Mouse (Mus musculus) hindbrain, embryonic 12.5 days (tissue): Measurements from ENCODE around the gene Cenpp. TPM values are rescaled to one million over a fixed set of nuclear protein-coding genes. Genes with fewer than 3 reads are reported as not detected.

Source experiments
- ATAC-seq: fragments of 200-750 bp; cut with Nextera tagmentation; 2 replicates; pipeline ENCODE4 v1.8.0; 2017; ENCODE audit warnings: moderate TSS enrichment; ENCODE audit not compliant: low FRiP score
- H3K27ac ChIP-seq: fragments of 300-500 bp; sonication (generic); 2 replicates; pipeline ENCODE4 v1.5.1; 2016; ENCODE audit warnings: mild to moderate bottlenecking
- H3K27me3 ChIP-seq: fragments of 300-500 bp; sonication (generic); 2 replicates; pipeline ENCODE4 v1.6.1; 2016; ENCODE audit warnings: mild to moderate bottlenecking
- H3K36me3 ChIP-seq: fragments of 300-500 bp; sonication (generic); 2 replicates; pipeline ENCODE4 v1.6.1; 2016; ENCODE audit warnings: mild to moderate bottlenecking
- H3K4me1 ChIP-seq: fragments of 300-500 bp; sonication (generic); 2 replicates; pipeline ENCODE4 v1.6.1; 2016
- H3K4me2 ChIP-seq: fragments of 300-500 bp; sonication (generic); replicated peaks from 2 replicates; pipeline ENCODE4 v1.6.1; 2016; ENCODE audit warnings: mild to moderate bottlenecking
- H3K4me3 ChIP-seq: fragments of 300-500 bp; sonication (generic); 2 replicates; pipeline ENCODE4 v1.5.1; 2016; ENCODE audit warnings: mild to moderate bottlenecking
- H3K9ac ChIP-seq: fragments of 300-500 bp; sonication (generic); 2 replicates; pipeline ENCODE4 v1.6.1; 2016; ENCODE audit warnings: mild to moderate bottlenecking, moderate library complexity
- H3K9me3 ChIP-seq: fragments of 300-500 bp; sonication (generic); replicated peaks from 2 replicates; pipeline ENCODE4 v1.6.1; 2016; ENCODE audit warnings: mild to moderate bottlenecking
- WGBS: fragments of 180-500 bp; shearing (Covaris S2); methylation state at CpG from one replicate; pipeline ENCODE4 v1.1.7; 2016; 5-methylcytosine and 5-hydroxymethylcytosine counted together
- polyA plus RNA-seq: library from polyadenylated mRNA; unstranded; fragments of >200 nt; fragmentation: Nextera tagmentation; extraction: Ambion mirVana; gene quantifications from 2 replicates; pipeline ENCODE4 v1.2.1, GENCODE M21; 2016

Cenpp gene
- 19.3 and 20.6 TPM in 2 replicates for polyA plus RNA-seq

DNA sequence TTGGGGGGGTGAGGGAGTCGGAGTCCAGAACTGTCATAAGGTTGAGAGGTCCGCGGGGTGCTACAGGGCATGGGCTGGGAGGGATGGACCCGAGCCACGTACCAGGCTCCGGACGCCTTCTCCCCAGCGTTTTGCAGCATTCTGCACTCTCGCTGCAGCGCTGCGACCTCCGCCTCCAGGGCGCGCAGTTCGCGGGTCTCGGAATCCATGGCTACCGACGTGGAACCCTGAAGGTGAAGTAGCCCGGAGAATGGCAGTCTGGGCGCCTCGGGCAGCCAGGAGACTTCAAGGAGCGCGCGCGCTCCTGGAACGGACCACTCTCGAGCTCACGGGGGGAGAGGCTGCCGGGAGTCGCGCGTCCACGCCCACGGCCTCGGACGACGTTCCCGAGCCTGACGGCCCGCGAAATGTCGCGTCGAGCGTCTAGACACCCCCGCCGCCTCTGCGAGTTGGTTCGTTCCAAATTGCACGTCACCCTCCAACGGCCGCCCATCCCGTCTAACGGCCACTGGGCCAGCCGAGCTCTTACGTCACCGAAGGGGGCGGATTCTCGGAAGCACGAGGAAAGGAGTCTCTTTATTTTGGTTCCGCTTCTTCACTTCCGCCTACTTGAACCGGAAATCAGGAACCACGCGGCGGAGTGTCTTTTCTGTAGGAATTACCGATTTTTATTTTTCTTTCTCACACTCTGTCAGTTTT, at the start of gene Cenpp, which contains the start of gene Nol8:
TSS of gene Cenpp (minus strand) at position 305 of the 699 bp plus-strand sequence.
TSS of gene Nol8 (plus strand) at position 598 of the 699 bp plus-strand sequence.
- Histone ChIP-seq H3K9ac (peak within 1 kb of the TSS; percentile 54), H3K36me3 (peaks cover 7% of the 10 kb centered on the region; the same call in 1 of the 2 replicates), H3K4me2 (peak within 1 kb of the TSS; percentile 87), H3K9me3 (no peaks in the 10 kb centered on the region), H3K27ac (0 out of 2 replicates have a peak within 1 kb of the TSS, but pooled peaks have one; percentile 13), H3K4me1 (peaks cover 19% of the 10 kb centered on the region), H3K4me3 (peak within 1 kb of the TSS; percentile 61), H3K27me3 (no peaks in the 10 kb centered on the region)
- under 1% methylated on average over 68 of the region's 68 CpGs for WGBS
- peak; percentile 99 for ATAC-seq

DNA sequence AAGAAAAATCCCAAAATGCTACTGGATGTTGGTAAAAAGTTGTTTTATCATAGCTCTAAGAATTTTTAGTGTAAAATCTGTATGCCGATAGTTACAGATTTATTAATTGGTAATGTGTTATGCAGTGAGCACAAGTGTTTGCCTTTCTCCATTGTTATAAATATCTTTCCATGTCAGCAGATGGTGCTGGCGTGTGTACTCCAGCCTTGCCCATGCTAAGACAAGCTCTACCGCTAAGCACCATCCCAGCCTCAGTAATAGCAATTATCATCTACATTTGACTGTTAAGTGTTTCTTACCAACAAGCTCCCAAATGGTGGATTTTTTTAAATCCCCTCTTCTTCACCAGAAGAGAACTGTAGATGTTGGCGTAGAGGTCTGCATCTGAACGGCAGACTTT, 38.5 kb upstream of the Cenpp start:
- Histone ChIP-seq H3K27ac (no peak overlapping the region), H3K4me2 (no peak overlapping the region), H3K4me1 (no peaks in the 10 kb centered on the region), H3K9ac (no peak overlapping the region), H3K27me3 (no peaks in the 10 kb centered on the region), H3K36me3 (peaks cover 50% of the 10 kb centered on the region), H3K9me3 (no peaks in the 10 kb centered on the region), H3K4me3 (no peak overlapping the region)
- ATAC-seq: no peak
- 98% methylated on average over 5 of the region's 5 CpGs for WGBS

DNA sequence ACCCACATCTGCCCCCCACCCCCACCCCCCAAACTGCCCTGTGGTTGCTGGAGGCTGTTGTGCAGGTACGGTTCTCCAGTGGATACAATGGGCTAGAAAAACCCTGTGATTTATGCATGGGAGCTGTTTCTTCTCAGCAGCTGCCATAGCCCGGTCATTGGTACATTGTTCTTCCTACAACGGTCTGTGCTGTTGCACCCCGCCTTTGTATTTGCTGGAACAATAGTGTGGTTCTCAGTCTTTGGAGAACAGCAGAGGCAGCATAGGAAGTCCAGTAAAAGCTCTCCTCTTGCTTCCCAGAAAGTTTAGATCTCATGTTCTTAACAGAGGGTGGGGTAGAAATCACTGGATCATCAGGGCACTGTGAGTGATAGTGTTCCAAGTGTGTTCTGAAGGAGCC, 31.7 kb upstream of the Cenpp start:
- no peaks in the 10 kb centered on the region for H3K9me3 ChIP-seq
- 57% methylated on average over 4 of the region's 4 CpGs for WGBS
- ATAC-seq: no peak
- no peak overlapping the region for H3K27ac ChIP-seq
- H3K36me3 ChIP-seq: peaks cover 18% of the 10 kb centered on the region
- peaks cover 23% of the 10 kb centered on the region for H3K4me1 ChIP-seq
- no peak overlapping the region; the same call in 1 of the 2 replicates for H3K4me2 ChIP-seq
- H3K27me3 ChIP-seq: no peaks in the 10 kb centered on the region
- no peak overlapping the region for H3K4me3 ChIP-seq
- H3K9ac ChIP-seq: no peak overlapping the region

DNA sequence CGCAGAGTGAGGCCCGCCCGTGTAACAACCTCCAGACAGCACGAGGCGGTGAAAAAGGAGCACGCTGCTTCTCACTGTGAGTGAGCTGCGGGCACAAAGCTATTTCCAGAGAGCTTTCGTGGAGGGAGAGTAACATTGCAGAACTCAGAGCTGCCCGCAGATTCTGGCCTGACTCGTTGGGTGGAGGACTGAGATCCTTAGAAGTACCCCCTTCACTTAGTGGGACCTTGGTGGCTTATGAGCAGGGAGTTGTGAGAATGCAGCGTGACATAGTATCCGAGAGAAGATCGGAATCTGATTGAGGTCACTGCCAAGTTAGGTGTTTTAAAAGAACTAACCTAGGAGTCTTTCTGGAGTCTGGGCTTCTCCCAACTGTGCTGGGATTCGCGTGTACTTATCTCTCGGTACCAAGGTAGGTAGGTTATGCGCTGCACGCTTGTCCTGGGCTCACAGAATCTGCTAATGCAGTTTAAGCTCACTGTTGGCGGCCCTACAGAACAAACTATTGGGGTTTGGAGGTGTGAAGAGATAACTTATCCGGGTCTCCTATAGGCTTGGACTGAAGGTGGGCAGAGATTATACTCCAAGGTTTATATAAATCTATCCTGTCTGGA, 29.8 kb upstream of the Cenpp start:
- Histone ChIP-seq H3K27ac (peak overlapping the region; percentile 73; the same call in 1 of the 2 replicates), H3K27me3 (no peaks in the 10 kb centered on the region)
- peak; percentile 78 for ATAC-seq

DNA sequence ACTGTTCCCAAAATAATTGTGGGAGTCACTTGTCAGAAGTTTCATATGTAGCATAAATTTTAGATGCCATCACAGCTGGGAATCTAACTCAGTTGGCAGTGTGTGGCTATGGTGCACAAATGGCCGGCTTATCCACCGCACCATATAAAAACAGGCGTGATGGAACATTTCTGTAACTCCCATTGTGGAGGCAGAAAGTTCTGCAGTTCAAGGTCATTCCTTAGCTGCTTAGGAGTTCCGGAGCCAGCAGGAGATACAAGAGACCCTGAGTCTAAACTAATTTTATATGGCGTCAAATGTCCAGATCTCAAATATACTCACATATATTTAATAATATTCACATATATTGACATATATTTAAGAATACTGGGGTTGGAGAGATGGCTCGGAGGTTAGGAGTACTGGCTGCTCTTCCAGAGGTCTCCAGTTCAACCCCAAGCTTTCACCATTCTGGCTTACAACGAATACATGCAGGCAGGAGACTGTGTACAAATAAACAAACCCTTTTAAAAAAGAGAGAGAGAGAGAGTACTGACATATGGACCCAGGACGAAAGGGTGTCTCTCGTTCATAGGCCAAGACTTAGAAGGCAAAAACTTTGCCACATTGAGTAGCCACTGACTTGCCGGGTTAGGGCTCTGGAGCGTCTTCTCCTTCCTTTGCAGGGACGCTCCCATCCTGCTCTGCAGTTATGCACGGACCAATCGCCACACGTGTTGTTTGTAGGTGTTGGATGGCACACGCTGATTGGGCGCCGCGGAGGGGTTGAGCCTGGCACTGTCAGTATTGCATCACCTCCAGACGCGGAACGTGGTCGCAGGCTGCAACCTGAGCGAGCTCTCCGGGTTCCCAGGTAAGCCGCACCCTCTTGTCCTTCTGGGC, 29.0 kb upstream of the Cenpp start, which contains the start of gene Iars:
TSS of gene Iars (plus strand) at position 750 of the 882 bp plus-strand sequence.
- H3K4me3 ChIP-seq: peak within 1 kb of the TSS; percentile 89
- WGBS: 6% methylated on average over 26 of the region's 26 CpGs
- peak; percentile 100 for ATAC-seq
- H3K9ac ChIP-seq: peak within 1 kb of the TSS; percentile 78
- peaks cover 18% of the 10 kb centered on the region for H3K36me3 ChIP-seq
- peaks cover 23% of the 10 kb centered on the region for H3K4me1 ChIP-seq
- H3K9me3 ChIP-seq: no peaks in the 10 kb centered on the region
- H3K4me2 ChIP-seq: peak within 1 kb of the TSS; percentile 94
- H3K27me3 ChIP-seq: no peaks in the 10 kb centered on the region
- peak within 1 kb of the TSS; percentile 73; the same call in 1 of the 2 replicates for H3K27ac ChIP-seq

More for the DNA sequence above, 29.8 kb upstream of the Cenpp start:
- Histone ChIP-seq H3K4me3 (peak overlapping the region; percentile 89), H3K4me2 (peak overlapping the region; percentile 94), H3K36me3 (peaks cover 14% of the 10 kb centered on the region), H3K9me3 (no peaks in the 10 kb centered on the region), H3K9ac (peak overlapping the region; percentile 78), H3K4me1 (peaks cover 23% of the 10 kb centered on the region)
- WGBS: under 1% methylated on average over 20 of the region's 20 CpGs

DNA sequence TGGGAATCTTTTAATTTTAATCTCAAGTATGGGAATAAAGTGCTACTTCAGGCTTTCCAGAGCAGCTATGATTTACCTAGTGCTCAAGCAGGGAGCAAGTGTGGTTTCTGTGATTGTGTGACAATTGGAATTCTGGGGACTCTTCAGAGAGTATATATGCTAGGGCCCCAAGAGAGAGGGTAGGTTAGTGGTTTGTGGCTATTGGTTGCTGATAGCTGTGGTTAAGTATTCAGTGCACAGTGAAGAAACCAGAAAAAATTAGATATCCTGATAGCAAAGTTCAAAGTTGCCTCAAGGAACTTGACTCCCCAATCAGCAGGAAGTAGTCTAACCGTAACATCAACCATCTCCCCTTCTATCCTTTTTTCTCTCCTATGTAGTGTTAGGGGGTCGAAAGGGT, 25.2 kb upstream of the Cenpp start:
- 83% methylated on average over 2 of the region's 2 CpGs for WGBS
- no peak overlapping the region for H3K4me3 ChIP-seq
- H3K27me3 ChIP-seq: no peaks in the 10 kb centered on the region
- H3K9ac ChIP-seq: no peak overlapping the region
- H3K9me3 ChIP-seq: no peaks in the 10 kb centered on the region
- peaks cover 7% of the 10 kb centered on the region for H3K4me1 ChIP-seq
- peaks cover 32% of the 10 kb centered on the region for H3K36me3 ChIP-seq
- H3K27ac ChIP-seq: no peak overlapping the region
- H3K4me2 ChIP-seq: no peak overlapping the region
- no peak for ATAC-seq

DNA sequence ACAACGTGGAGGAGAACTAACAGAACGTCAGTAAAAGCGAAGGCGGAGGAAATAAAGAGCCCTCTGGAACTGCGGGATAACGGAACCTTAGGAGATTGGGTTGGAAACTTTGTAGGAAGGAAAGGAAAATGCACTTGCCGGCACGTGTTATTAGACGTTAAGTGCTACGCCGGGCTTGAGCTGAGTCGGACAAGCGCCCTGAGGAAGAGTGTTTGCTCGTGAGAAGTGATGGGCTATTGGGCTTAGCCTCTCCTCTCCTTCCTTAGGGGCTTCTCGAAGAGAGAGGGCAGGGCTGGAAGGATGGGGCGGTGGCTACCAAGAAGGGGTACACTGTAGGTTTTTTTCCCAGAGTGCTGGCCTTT, 576 bp upstream of the Cenpp start:
- peak; percentile 85 for ATAC-seq
- peak overlapping the region; percentile 61 for H3K4me3 ChIP-seq
- H3K27me3 ChIP-seq: no peaks in the 10 kb centered on the region
- peak overlapping the region; percentile 87 for H3K4me2 ChIP-seq
- H3K27ac ChIP-seq: 0 out of 2 replicates have a peak overlapping the region, but pooled peaks have one; percentile 13
- 0% methylated on average over 16 of the region's 16 CpGs for WGBS
- H3K36me3 ChIP-seq: peaks cover 8% of the 10 kb centered on the region; the same call in 1 of the 2 replicates
- H3K9me3 ChIP-seq: no peaks in the 10 kb centered on the region
- peaks cover 19% of the 10 kb centered on the region for H3K4me1 ChIP-seq
- peak overlapping the region; percentile 52 for H3K9ac ChIP-seq

DNA sequence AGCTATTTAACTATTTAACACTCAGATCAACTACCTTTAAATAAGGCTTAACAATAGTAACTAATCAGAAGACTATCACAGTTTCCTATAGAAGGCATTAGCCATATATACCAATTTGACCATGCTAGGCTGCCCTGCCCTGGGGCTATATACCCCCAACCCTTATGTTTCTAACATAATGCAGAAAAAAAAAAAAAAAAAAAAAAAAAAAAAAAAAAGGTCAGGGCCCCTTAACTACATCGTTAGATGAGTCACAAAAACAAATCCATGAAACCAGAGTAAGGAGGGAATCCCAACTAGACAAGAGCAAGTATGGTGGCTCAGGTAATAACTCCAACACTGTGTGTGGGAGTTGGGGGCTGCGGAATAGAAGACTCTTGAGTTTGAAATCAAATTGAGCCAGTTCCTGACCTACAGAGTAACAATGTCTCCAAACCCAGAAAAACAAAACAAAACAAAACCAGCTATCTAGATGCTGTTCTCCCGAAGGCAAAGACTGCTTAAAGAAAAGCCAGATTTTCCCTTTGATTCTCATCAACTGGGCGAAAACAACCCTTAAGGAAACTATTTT, 719 bp downstream of the Cenpp start:
- Histone ChIP-seq H3K9me3 (no peaks in the 10 kb centered on the region), H3K36me3 (peaks cover 2% of the 10 kb centered on the region; the same call in 1 of the 2 replicates), H3K27ac (no peak overlapping the region), H3K4me2 (peak overlapping the region; percentile 81), H3K4me1 (peaks cover 19% of the 10 kb centered on the region), H3K4me3 (peak overlapping the region; percentile 61), H3K27me3 (no peaks in the 10 kb centered on the region), H3K9ac (peak overlapping the region; percentile 54)
- no peak for ATAC-seq
- WGBS: 5% methylated on average over 4 of the region's 4 CpGs

DNA sequence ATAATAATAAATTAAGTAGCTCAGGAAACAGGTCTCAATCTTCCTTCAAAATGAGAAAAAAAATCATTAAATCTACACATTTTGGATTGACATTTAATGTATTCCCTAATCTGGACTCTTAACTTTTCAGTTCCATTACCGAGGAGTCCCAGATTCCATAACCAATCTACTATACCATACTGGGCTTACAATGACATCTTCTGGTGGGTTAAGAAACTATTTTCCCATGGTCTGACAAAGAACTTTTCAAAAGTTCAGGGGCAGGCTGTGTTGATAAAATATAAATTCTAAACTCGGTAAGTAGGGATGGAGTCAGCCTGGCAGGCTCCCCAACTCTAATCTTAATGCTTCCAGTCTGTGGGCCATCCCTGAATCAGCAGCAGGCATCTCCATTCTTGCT, 1.4 kb downstream of the Cenpp start:
- Histone ChIP-seq H3K36me3 (no peaks in the 10 kb centered on the region), H3K27ac (no peak overlapping the region), H3K4me3 (no peak overlapping the region), H3K4me2 (peak overlapping the region; percentile 81), H3K4me1 (peaks cover 19% of the 10 kb centered on the region), H3K9me3 (no peaks in the 10 kb centered on the region), H3K9ac (no peak overlapping the region), H3K27me3 (no peaks in the 10 kb centered on the region)
- 47% methylated on average over 2 of the region's 2 CpGs for WGBS
- ATAC-seq: no peak

DNA sequence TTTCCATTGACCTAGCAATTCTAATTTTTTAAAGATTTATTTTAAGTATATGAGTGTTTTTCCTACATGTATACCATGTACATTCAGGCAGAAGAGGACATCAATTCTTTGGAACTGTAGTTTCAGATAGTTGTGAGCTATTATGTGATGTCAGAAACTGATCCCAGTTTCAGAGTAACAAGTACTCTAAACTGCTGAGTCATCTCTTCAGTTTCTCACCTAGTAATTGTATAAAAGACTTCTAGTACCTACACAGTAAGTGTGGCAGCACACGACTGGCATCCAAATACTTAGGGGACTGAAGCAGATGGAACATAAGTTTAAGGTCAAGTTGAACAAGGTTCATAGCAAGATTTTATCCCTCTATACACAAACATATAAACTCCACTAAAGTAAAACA, 6.6 kb downstream of the Cenpp start:
- Histone ChIP-seq H3K27ac (no peak overlapping the region), H3K4me3 (no peak overlapping the region), H3K4me1 (no peaks in the 10 kb centered on the region), H3K9ac (no peak overlapping the region), H3K27me3 (no peaks in the 10 kb centered on the region), H3K36me3 (no peaks in the 10 kb centered on the region), H3K4me2 (no peak overlapping the region), H3K9me3 (no peaks in the 10 kb centered on the region)
- ATAC-seq: no peak
- 92% methylated on average over 1 of the region's 1 CpGs for WGBS

DNA sequence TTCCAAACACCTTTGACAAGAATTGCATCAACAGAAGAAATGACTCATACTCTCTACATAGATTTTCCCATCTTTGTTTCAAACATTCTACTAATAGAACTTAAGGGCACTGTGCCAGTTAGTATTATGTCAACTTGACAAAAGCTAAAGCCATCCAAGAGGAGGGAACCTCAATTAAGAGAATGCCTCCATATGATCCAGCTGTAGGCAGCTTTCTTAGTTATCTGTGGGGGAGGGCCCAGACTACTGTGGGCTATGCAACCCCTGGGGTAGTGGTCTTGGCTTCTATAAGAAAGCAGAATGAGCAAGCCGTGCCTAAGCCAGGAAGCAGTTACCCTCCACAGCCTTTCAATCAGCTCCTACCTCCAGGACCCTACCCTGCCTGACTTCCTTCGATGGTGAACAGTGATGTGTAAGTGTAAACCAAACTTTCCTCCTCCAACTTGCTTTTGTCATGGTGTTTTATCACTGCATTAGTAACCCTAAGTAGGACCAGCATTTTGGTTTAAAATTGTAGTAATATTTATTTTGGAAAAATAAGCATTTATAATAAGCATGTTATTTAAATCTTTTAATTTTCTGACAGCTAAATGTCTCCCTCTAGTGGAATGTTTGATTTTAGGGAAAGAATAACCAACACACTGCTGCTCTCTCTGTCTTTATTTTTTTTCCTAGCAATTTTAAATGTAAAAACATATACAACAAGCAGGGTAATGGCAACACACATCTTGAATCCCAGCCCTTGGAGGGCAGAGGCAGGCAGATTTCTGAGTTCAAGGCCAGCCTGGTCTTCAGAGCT, 7.7 kb downstream of the Cenpp start:
- Histone ChIP-seq H3K27me3 (no peaks in the 10 kb centered on the region), H3K36me3 (no peaks in the 10 kb centered on the region), H3K9ac (no peak overlapping the region), H3K27ac (no peak overlapping the region), H3K9me3 (no peaks in the 10 kb centered on the region), H3K4me1 (no peaks in the 10 kb centered on the region), H3K4me3 (no peak overlapping the region), H3K4me2 (no peak overlapping the region)
- WGBS: 86% methylated on average over 2 of the region's 2 CpGs
- ATAC-seq: no peak
